Mouse (Mus musculus) layer of hippocampus, postnatal 14 days (tissue): ENCODE measurements around the gene Fbxl14. TPM values are rescaled to one million over a fixed set of nuclear protein-coding genes. Genes with fewer than 3 reads are reported as not detected.
"Not testable (repeated sequence)": the region's sequence is repeated elsewhere in the genome, so short reads cannot be mapped to it uniquely, and the experiment has no call there.

ENCODE experiments used
- DNase-seq, 2 experiments: peaks; one replicate each; pipeline ENCODE4 v3.0.0; 2021 to 2022; ENCODE audit warnings: low spot score in 2 of 2, mixed read lengths in 1 of 2
- total RNA-seq, 2 experiments: library from RNA; stranded (reverse); gene quantifications; 2 replicates each; pipeline ENCODE4 v1.2.3; 2021

The Fbxl14 gene
- total RNA-seq, 2 experiments from 2014 or later: 24.2 to 25.8 TPM

DNA sequence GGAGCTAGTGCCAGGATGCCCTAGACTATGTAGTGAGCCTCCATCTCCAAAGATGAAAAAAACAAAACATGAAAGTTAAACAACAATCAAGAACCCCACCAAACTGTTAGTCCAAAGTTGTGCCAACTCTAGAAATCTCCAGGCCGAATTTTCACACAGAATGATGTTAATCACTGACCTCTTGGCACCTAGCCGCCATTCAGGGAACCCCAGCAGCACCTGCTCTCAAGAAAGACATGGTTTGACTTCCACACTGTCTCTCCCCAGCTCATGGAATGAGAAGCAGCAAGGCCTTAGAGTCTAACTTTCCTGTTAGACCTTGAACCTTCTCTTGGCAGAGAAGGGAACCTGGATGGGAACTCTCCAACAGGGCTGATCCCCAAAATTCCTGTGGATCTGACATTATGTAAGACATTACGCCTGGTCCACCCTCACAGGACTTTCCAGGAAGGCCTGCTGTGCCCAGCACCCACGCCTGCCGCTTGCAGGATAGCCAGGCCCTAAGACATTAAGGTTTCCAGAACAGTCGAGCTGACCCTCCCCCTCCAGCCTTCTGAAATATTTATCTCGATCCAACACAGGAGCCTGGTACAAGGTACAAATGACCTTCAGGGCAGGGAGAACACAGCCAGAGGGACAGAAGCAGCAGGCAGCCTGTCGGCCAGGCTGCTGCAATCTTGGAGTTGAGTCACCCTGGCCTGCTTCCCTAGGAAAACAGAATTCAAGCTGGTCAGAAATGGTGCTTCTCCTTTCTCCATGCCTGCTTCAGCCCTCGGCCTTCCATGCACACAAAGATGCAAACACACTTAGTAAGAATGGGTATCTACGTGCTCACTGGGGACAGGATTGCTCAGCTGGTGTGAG is 12.3 kb upstream of the Fbxl14 start:
- DNase-seq: no peak

DNA sequence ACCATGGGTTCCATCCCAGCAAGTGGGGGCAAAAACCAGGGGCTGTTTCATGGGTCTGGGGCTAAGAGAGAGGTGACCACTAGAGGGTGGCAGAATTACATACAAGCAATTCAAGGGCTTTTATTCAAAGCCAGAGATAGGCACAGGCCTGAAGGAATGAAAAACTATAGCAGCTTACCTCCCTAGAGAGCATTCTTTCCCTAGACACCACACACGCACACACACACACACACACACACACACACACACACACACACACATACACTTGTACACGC is 11.7 kb upstream of the Fbxl14 start:
- DNase-seq: no peak

GRCm38 (mm10) chr6:119470777-119471176 is 8.7 kb upstream of the Fbxl14 start:
- no peak for DNase-seq

GRCm38 (mm10) chr6:119472135-119472534 is 7.3 kb upstream of the Fbxl14 start:
- DNase-seq: no peak

DNA sequence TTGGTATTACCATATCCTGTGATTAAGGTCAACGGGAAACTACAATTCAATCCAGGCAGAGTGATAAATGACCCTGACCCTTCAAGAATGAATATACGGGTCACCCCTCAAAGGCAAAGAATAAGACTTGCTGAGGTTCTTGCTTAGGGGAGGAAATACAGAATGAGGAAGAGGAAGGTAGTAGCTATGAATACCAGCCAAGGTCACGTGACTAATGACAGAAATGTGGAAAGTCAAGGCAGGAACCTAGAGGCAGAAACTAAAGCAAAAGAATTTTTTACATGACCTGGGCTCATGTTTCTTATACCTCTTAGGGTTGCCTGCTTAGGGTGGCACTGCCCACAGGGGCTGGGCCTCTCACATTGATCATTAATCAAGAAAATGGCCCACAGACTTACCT is 6.8 kb upstream of the Fbxl14 start:
- no peak for DNase-seq

DNA sequence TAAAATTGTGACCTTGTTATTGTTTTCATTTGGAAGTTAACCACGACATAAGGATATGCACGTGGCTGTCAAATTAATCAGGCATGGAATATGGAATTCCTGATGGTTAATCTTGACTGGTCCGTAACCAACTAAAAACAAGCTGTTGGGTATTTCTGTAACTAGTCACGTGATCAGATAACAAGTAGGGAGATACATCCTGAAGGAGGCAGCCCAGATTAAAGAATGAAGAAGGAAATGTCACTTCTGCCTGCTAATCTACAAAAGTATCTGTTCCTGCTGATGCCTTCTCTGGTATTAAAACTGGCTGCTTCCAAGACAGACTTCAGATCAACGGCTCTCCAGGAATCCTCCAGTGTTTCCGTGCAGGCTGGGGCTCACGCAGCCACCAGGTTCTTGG is 6.0 kb upstream of the Fbxl14 start:
- no peak for DNase-seq

DNA sequence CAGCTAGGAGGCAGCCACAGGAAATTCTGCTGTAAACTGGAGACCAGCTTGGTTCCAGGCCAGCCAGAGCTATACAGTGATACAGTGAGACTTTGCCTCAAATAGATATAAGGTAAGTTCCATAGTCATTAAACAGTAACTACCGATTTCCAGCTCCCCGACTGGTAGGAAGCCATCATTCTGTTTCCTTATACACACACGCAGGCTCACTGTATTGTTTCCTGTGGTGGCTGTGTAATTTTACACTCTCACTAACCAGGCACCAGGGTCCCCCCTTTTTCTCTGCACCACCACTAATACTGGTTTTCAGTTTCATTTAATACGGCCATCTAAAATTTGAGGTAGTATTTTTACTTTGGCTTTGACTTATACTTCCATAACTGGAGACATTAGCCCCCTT is 5.5 kb upstream of the Fbxl14 start:
- no peak for DNase-seq

DNA sequence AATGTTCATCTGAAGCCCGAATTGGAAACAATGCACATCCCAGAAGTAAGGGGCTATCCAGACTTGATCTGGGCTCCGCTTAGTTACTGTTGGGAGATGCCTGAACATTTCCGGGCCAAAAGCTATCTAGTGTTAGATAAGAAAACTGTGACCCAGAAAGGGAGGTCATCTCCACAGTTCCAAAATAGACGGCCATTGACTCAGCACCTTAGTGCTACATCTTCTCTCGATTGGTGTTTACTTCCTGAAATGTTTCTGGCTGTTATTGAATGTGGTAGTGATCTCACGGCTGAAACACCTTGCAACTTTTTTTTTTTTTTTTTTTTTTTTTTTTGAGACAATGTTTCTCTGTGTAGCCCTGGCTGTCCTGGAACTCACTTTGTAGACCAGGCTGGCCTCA is 3.5 kb upstream of the Fbxl14 start:
- DNase-seq: no peak

GRCm38 (mm10) chr6:119477686-119478310 is 1.7 kb upstream of the Fbxl14 start:
- no peak for DNase-seq

GRCm38 (mm10) chr6:119478560-119479342 is 717 bp upstream of the Fbxl14 start:
- DNase-seq: peak; percentile 84 to 93

- peak; percentile 43 to 69 for DNase-seq
Measured at GRCm38 (mm10) chr6:119479876-119480705, 623 bp downstream of the Fbxl14 start.

GRCm38 (mm10) chr6:119480706-119481331 is 1.4 kb downstream of the Fbxl14 start:
- no peak for DNase-seq

DNA sequence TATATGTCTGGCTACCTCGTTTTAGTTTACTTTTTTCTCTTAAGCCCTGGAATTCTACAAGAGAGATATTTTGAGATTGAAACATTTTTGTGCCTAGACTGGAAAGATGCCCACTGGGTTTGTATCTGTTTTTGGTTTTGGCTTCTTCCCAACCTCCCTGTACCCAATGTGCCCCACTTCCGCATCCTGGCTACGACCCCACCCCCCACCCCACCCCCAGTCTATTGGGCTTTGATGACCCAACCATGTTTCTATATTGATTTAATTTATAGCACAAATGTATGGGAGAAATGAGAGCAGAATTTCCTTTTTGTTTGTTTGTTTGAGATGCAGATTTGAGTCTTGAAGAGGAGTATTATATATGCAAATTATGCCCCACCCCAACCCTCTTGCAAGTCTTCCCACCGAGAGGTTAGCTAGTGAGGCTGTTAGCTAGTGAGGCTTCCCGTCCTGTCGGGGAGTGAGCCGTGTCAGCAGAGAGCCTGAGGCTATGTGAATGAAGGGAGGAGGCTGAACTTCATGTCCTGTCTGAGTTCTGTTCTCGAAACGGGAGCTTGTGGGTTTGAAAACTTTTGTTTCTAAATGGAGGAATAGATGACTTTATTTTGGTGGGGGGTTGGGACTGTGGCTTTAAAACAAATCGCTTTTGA is 2.4 kb downstream of the Fbxl14 start:
- DNase-seq: not testable (repeated sequence)

DNA sequence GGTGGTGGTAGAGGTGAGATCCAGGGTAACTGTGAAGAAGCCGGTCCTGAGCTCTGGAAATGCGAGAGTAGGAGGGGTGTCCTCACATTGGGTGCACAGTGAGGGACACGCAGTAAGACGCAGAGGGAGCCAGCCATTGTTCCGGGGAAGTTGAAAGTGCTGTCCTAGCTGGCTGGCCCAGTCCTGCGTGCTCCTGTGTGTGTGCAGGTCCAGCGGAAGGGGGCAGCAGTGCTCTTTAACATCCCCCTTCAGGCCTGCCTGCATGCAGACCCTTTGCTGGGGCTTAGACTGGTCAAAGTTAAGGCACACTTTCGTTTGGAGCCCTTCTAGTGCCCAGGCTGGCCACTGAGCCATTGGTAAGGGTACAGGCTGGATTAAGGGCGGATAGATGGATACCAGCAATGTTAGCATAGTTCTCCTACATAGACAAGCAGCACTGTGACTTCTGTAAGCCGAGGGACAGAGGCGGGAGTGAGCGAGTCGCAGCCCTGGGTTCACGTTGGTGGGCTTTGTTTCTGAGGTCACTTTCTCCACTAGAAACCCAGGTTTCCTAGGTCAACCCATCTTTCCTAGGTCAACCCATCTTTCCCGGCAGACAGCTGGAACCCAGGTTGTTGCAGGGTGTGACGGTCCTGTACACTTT is 3.6 kb downstream of the Fbxl14 start:
- peak; percentile 49 to 58 for DNase-seq

DNA sequence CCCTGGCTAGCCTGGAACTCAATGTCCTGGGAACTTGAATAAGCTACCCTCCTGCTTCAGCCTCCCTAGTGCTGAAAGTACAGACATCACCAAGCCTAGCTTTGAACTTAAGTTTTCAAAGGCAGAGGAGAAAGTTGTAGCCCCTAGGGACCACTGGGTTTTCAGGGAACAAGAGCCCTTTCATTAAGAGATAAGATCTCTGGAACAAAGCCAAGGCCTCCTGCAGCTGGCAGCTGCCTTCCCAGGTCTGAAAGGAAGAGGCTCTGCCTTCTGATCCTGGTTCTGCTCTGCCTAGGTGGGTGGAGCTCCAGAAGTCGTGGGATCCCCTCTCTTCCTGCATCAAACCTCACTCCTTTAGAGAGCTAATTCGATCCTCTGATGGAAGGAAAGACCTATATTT is 6.0 kb downstream of the Fbxl14 start:
- no peak for DNase-seq

GRCm38 (mm10) chr6:119486381-119487084 is 7.1 kb downstream of the Fbxl14 start:
- no peak for DNase-seq

- no peak for DNase-seq
Measured at GRCm38 (mm10) chr6:119487085-119487458, 7.6 kb downstream of the Fbxl14 start.

DNA sequence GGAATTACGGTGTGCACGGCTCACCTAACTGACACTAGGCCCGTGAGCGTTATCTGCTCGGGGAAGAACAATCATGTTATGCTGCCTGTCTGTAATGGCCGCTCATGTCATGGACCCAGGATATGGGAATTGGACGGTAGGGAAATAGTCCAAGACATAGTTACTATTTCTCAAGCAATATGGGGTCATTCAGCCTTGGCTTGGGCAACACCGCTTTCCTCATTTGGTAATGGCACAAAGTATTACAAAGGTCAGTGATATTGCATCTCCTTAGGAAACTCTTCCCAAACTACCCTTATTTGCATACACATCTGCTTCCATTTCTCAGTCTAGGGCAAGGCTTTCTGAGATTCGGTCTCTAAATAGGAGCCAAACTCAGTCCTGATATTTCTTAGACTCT is 8.2 kb downstream of the Fbxl14 start:
- DNase-seq: no peak

DNA sequence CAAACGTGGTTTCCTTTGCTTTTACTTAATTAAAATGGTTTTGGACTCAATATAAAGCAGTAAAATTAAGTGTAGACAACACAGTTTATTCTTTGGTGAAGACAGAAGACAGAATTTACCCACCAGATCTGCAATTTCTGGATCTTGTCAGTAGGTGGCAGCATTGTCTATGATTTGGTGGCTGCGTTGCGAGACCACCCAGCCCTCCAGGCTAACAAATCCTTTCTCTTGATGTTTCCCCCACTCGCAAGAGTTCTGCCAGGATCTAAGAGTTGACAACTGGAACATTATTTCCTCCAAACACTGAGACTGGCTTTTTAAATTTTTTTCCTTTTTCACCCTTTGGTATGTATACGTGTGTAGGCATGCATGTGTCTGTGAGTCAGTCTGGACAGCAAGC is 10.3 kb downstream of the Fbxl14 start:
- peak; percentile 40 to 74 for DNase-seq
